Mouse (Mus musculus) right cerebral cortex, postnatal 4 days (tissue): ENCODE data around the gene Polr2e.

ENCODE experiments used
- DNase-seq: peaks from one replicate; pipeline ENCODE4 v3.0.0-alpha.2; 2022

The Polr2e gene

GRCm38 (mm10) chr10:80015583-80015982 lies 24.0 kb downstream of the Polr2e start:
- no peak for DNase-seq

DNA sequence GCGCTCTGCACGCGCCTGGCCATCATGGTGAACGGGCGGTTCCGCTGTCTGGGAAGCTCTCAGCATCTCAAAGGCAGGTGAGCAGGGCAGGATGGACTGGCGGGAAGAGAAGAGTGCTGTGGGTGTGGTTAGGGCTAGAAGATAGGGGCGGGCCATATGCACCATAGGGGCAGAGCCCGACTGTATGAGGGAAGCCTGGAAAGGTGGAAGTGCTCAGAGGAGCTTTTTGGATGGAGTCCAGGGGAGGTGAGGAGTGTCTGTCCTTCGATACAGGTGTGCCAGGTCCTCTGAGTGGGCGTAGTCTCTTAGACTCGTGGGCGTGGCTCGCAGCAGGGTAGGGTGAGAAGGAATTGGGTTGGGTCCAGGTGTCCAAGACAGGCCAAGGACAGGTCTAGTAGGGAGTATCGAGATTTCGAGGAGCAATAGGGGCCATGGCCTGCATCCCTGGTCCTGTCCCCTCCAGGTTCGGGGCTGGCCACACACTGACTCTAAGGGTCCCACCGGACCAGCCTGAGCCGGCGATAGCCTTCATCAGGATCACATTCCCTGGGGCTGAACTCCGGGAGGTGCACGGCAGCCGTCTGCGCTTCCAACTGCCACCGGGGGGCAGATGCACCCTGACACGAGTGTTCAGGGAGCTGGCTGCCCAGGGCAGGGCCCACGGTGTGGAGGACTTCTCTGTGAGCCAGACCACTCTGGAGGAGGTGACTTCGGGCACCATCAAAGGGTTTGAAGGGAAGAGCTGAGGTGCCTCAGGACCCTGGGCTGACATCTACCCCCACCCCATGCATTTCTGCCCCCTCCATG lies 24.9 kb downstream of the Polr2e start:
- no peak for DNase-seq

- DNase-seq = no peak
Measured at GRCm38 (mm10) chr10:80013609-80014008, 26.0 kb downstream of the Polr2e start.

- no peak for DNase-seq
Measured at GRCm38 (mm10) chr10:80011740-80012139, 27.9 kb downstream of the Polr2e start.

- no peak for DNase-seq
Measured at GRCm38 (mm10) chr10:80004233-80004705, 35.3 kb downstream of the Polr2e start.

- DNase-seq = no peak
Measured at GRCm38 (mm10) chr10:80003374-80004232, 36.0 kb downstream of the Polr2e start.

DNA sequence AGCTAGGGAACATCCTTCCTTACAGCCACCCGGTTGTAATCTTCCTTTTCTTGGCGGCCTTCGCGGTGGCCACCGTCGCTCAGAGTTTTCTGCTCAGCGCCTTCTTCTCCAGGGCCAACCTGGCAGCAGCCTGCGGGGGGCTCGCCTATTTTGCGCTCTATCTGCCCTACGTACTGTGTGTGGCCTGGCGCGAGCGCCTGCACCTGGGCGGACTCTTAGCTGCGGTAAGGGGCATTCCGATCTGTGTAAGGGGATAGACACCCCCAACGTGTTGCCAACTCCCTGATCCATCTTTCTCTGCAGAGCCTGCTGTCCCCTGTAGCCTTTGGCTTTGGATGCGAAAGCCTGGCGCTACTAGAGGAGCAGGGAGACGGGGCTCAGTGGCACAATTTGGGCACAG lies 36.8 kb downstream of the Polr2e start:
- no peak for DNase-seq

DNA sequence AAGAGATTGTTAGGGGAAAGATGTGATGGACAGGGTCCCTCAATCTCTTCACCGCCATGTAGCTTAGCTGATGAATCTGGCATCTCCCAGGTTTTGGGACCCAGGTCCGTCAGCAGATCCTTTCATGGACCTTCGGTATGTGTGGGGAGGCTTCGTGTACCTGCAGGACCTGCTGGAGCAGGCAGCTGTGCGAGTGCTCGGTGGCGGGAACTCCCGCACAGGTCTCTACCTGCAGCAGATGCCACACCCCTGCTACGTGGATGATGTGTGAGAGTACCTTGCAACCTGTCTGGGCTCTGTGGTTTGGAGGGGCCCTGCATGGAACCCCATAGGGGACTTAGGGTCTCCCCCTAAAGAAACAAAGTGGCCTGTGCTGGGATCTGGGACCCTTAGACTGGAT lies 37.6 kb downstream of the Polr2e start:
- no peak for DNase-seq

- no peak for DNase-seq
Measured at GRCm38 (mm10) chr10:79997819-79998218, 41.8 kb downstream of the Polr2e start.

GRCm38 (mm10) chr10:79997034-79997760 lies 42.4 kb downstream of the Polr2e start:
- peak; percentile 80 for DNase-seq

GRCm38 (mm10) chr10:79996272-79997033 lies 43.1 kb downstream of the Polr2e start, which contains the start of gene Abca7:
Gene Abca7 (plus strand): TSS chr10:79996494.
- peak; percentile 98 for DNase-seq

DNA sequence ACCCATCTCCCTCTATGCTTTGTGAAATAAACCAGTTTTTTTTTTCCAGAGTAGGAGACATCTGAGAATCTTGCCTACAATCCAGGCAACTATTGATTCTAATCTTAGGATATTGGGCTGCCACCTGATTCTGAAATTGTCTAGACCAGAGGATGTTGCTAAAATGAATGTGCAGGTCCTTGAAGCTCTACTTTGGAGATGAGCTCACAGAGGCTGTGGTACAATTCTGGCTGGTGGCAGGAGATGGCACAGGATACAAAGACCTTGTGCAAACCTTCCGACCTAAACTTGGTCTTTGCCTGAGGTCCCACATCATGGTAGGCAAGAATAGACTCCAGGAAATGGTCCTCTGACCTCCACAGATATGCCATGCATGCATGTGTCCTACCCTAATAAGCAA lies 44.0 kb downstream of the Polr2e start:
- no peak for DNase-seq

- DNase-seq = no peak
Measured at GRCm38 (mm10) chr10:79994397-79995115, 45.0 kb downstream of the Polr2e start.

DNA sequence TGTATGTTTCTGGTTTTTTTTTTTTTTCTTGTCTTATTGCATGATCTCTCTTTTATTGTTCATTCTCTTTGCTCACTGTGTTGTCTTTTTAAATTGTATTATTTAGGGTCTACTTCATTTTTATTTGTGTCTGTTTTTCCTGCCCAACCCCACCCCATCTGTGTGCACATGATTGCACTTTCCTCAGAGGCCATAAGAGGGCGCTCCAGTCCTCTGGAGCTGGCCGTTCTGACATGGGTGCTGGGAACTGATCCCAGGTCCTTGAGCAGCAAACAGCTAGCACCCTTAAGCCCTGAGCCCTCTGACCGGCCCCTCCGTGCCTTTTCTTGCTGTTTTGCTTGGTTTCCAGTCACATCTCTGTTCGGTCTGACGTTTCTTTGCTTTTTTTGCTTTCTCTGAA lies 48.0 kb downstream of the Polr2e start:
- DNase-seq = no peak

- DNase-seq = no peak
Measured at GRCm38 (mm10) chr10:79991099-79991498, 48.5 kb downstream of the Polr2e start.

GRCm38 (mm10) chr10:79989870-79990269 lies 49.7 kb downstream of the Polr2e start:
- no peak for DNase-seq

- DNase-seq = no peak
Measured at GRCm38 (mm10) chr10:79989272-79989786, 50.3 kb downstream of the Polr2e start.

- DNase-seq = no peak
Measured at GRCm38 (mm10) chr10:79988506-79989271, 50.9 kb downstream of the Polr2e start, which contains the start of gene Cnn2. Gene Cnn2 (plus strand): TSS chr10:79988584.

DNA sequence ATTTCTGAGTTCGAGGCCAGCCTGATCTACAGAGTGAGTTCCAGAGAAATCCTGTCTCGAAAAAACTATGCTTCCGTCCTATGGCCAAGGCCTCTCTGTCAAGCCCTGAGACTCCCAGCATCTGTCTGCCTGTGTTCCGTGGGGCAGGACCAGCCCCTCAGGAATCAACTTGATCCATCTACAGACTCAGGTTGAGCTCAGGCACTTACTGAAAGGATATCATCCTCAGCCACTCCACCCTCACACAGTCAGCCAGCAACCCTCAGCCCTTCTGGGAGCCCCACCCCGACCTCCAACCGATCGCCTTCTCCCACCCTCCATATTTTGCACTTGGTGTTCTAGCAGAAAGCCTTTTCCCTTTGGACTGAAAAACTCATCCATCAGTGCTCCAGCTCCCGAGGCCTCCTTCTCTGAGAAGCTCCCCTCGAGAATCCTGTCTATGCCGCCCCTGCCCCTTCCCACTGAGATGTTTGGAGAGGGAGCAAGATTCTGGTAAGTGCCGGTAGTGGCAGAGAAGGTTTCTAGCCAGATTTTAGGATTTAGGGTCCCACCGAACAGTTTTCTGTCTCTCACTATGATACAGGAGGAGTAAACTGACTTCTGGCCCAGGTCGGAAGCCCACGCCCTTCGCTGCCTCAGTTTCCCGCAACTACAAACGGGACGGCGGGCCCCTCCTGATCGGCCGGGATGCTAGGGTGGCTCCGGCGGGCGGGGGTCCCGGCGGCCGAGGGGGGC lies 51.7 kb downstream of the Polr2e start:
- DNase-seq = no peak

GRCm38 (mm10) chr10:79986963-79987362 lies 52.6 kb downstream of the Polr2e start:
- DNase-seq = peak; percentile 94
